Mouse (Mus musculus) urinary bladder, adult 18-20 months (tissue): ENCODE measurements around the gene Ly6g6d.
"Not testable (repeated sequence)": the region's sequence is repeated elsewhere in the genome, so short reads cannot be mapped to it uniquely, and the experiment has no call there.

Source experiments
- DNase-seq, 2 experiments: peaks; one replicate each; pipeline ENCODE4 v3.0.0; 2022; ENCODE audit warnings: low spot score in 2 of 2, mixed read lengths in 2 of 2

Gene Ly6g6d

DNA sequence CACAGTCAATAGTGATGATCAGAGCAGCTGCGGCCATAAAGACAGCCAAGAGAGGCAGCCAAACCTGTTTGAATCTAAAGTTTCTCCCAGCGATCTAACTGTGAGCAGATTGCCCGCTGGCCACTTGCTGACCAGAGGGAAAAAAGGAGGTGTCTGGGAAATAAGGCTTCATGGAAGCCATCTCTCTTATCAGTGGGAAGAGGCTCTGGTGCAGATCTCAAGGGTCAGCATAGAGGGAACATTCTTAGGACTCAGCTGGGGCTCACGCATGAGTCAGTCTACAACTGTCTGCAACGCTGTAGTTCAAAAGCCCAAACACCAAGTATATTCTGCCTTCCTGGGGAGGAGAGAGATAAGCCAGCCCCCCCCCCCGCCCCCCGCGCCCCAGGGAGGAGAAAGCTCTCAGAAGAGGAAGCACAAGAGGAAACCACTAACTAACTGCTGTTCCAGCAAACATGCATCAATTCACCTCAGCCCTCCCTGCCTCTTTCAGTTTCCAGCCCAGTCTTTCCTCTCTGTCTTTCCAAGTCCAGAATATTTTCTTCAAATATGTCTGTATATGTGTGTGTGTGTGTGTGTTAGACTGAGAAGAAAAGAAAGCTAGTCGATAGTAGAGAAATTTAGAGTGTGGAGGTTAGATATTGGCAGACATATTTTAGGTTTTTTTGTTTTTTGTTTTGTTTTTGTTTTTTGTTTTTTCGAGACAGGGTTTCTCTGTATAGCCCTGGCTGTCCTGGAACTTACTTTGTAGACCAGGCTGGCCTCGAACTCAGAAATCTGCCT is 29.5 kb downstream of the Ly6g6d start:
- no peak for DNase-seq

DNA sequence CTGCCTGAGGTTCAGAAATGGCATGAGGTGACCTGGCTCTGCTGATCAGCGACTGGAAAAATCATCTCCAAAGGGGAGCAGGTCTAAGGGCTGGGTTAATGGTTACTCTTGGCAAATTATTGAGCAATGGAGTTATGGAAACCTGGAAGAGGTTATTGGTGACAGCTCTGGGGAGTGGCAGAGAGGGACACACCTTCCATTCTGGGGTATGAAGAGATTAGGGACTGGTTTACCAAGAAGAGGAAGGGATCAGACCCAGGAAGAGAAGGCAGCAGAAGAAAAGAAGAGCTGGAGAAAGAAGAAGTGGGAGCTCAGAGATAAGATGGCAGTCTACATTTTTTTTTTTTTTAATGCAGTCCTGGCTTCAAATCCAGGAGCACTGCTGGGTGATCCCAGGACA is 30.2 kb downstream of the Ly6g6d start:
- no peak for DNase-seq

DNA sequence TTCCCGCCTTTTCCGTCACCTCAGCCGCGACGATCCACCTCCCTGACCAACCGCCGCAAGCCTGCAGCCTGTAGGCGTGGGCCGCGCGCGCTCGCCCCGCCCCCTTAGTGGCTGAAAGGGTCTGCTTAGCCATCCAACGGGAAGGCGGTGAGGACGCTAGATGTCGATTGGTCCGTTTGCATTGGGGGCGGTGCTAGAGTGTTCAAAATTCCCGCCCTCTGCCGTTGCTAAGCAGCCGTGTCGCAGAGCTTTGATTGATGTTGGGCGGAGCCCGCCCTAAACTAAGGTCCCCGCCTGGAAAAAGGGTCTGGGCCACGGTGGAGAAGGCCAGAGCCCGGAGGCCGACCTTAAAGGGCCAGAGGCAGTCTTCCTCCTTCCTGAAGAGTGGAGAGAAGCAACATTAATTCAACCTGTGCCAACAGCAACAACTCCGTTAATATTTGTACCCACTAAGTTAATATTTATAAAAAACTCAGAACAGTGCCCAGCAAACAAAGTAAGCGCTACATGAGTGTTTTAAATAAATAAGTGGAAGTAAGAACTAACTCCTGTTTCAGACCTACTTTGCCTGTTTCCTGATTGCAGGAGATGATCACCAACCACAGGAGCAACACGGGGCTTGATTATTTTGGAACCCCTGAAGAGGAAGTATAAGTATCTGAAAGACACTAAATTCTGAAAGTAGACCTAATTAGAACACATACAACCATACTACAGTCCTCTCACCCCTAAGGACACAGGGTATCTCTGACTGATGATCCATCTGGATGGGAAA is 31.0 kb downstream of the Ly6g6d start, which contains the start of gene Msh5:
TSS of gene Msh5 (minus strand) at position 65 of the 775 bp plus-strand sequence.
- peak; percentile 90 to 95 for DNase-seq

DNA sequence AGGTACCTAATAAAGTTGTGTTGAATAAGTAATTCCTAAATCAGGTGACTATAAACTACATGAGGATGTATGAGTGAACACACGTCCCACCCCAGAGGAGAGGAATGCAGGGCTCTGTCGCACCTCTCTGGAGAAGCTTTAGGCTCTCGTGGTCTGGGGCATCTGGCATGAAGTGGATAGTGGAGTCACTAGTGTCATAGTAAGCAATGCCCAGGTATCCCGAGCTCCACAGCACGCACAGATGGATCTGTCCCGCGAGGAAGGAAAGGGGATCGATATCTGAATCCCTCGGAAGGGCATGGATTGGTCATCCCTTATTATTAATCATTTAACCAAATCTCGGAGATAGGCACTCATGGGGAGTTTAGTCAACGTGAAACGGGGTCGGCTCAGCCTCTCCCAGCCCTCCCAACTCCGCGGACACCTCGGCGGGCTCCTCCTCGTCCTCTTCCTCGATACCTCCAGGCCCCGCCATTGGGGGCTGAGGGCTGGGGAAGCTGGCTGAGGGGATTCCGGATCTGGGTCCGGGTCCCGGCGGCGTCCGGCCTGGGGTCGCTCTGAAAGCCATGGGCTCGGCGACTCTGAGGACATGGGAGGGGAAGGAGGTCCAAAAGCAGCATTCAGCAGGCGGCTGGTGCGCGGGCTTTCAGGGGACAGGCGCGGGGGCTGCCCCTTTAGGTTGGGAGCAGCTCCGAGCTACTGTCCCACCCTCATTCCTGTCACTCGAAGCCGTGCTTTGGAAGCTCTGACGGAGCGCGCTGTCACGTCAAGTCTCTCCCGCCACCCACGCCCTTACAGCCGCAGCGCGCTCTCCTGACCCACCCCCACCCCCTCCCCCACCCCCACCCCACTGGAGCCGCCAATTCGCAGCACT is 31.8 kb downstream of the Ly6g6d start:
- no peak for DNase-seq

DNA sequence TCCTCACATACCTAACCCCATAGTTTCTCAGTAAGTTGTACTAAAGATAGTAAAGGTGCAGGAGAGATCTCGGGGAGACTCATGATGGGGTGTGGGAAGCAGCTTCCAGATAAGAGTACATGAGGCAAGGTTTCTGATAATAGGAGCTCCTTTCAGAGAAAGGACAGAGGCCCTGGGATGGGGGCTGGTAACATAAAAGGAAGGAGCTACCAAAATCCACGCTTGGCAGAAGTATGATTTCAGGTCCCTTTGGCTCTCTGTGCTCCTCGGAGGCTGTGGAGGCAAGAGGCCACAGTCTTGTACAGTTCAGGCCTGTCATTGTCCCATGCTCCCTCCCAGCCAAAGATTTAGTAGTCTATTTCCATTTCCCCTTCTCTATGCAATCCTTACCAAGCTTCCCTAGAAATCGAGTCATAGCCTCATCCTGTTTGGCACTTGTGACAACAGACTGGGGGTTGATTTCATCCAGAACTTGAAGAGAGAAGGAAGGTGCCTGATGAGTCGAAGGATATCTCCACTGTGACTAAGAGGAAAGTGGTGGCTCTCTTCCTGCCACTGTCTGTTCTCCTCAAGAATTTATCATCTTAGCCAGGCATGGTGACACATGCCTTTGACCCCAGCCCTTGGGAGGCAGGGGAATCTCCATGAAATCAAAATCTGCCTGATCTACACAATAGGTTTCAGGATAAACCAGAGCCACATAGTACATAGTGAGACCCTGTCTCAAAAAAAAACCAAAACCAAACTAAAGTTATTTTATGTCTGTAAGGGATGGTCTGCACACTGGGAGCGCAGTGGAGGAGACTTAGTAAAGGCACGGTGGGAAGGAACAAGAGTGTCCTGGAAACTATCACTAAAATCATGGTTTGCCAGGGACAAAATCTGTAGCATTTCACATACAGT is 32.7 kb downstream of the Ly6g6d start:
- no peak for DNase-seq

DNA sequence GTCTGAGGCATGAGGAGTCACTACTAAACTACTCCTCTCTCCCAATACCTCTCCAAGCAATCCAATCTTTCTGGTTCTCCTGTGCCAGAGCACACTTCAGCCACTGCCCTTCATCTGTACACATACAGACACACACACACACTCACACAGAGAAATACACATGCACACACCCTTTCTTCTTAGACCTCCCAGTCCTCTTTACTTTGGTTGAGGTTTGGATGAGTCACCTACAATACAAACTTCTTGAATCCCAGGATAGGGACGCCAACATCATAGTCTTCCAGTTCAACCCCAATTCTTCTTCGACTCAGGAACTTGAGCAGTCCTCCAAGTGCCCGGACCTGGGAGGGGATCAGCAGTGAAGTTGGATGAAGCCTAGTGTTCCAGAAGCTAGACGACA is 34.1 kb downstream of the Ly6g6d start:
- no peak for DNase-seq

DNA sequence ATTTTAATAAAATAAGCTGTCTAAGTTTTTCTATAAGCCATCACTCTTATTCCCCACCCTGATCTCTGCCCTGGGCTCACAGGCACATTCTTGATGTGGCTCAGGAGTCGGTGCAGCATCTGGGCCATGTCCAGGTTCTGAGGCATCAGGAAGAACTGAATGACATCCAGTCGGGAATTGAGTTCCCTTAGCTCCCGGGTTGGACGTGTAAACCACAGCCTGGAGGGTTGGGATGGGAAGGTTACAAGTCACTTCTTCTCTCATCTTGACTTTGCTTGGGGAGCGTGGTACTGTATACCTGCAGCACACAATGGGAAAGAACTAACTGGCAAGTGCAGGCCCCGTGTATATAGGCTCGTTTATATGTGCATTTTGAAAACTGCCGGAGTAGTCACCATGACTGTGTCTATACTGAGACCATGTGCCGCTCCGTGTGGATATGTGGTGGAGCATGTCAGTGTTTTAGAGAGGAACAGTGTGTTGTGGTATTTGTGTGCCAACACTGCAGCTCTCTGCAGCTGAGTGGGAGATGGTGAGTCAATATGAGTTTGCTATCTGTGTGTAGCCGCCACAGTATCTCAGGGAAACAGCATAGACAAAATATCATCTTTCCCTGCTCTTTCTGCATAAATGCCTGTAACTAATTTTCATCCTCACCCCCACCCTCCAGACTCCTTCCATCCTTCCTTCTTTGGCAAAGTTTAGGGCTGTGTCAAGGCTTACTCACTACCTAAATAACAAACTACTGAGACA is 38.6 kb downstream of the Ly6g6d start:
- no peak for DNase-seq

DNA sequence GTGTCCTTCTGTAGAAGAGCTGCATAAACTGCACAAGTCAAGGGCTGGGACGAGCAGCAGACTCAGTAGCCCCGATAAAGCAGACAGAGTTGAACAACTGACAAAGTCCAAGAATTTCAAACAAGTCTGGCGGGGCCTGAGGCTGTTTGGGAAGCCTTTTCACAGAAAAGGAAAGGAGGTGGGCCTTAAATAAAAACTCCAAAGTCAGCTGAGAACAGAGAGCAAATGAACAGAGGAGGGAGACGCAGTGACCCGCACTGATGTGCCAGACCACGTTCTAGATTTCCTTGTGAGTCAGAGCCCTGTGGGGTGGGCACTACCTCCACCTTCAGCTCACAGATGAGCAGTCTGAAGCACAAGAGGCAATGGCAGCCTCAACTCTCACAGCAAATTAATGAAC is 43.0 kb downstream of the Ly6g6d start:
- no peak for DNase-seq

DNA sequence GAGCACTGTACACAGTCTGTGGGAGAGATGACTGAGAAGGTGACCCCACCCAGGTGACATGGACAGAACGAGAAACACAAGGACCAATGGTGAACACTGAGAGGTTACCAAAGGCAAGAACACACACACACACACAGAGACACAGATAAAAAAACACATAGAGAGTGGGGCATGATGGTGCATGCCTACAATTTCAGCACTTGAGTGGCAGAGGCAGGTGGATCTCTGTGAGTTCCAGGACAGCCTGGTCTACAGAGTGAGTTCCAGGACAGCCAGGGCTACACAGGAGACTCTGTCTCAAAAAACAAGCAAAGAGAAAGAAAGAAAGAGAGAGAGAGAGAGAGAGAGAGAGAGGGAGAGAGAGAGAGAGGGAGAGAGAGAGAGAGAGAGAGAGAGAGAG is 44.2 kb downstream of the Ly6g6d start:
- DNase-seq: not testable (repeated sequence)

DNA sequence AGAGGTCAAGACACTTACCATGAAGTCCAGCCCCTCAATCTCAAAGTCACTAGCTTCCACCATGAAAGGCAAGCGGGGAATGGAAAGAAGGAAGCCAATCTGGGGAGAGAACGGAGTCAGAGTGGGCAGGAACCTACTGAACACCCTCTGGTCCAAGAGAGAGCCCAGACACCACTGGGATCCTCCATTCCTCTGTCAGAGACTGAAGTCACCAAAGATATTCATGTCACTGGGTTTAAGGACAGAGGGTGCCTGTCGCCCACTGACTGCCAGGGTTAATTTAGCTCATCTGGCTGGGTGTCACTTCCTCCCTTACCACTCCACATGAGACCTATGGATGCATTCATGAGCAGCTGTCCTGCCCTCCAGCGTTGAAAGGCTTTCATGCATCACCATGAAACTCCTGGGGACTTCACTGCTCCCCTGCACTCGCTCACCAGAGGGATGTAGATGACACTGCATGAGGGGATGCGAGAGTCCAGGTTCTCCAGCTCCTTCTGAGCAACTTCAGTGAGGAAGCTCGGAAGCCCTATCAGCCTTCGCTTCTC is 45.5 kb downstream of the Ly6g6d start:
- no peak for DNase-seq

DNA sequence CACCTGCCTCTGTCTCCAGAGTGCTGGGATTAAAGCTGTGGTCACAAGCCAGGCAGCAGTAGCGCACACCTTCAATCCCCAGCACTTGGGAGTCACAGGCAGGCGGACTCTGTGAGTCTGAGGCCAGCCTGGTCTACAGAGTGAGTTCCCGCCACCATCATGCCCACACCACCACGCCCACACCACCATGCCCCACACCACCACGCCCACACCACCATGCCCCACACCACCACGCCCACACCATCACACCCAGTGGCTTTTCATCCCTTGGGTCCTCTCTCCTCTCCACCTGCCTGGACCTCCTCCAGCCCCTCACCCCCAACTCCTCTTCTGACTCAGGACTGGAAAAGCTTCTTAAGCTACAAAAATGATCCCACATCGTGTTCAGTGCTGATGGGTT is 46.0 kb downstream of the Ly6g6d start:
- no peak for DNase-seq

DNA sequence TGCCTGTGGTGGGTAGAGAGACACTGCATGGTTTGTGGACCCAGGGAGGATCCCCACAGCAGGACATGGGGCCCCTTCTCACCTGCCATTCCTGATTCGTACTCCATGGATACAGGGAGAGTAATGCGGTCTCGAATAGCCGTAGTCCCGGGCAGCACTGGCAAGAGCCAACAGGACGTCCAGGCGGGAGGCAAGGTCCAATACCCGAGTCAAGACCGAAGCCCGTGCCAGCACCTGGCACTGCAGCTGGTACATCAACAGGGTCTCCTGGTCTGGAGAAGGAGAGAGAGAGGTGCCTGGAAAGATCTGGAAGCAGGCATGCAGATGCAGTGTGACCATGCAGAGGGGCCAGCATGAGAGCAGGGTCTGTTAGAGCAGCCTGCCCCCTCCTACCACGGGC is 46.6 kb downstream of the Ly6g6d start:
- no peak for DNase-seq

DNA sequence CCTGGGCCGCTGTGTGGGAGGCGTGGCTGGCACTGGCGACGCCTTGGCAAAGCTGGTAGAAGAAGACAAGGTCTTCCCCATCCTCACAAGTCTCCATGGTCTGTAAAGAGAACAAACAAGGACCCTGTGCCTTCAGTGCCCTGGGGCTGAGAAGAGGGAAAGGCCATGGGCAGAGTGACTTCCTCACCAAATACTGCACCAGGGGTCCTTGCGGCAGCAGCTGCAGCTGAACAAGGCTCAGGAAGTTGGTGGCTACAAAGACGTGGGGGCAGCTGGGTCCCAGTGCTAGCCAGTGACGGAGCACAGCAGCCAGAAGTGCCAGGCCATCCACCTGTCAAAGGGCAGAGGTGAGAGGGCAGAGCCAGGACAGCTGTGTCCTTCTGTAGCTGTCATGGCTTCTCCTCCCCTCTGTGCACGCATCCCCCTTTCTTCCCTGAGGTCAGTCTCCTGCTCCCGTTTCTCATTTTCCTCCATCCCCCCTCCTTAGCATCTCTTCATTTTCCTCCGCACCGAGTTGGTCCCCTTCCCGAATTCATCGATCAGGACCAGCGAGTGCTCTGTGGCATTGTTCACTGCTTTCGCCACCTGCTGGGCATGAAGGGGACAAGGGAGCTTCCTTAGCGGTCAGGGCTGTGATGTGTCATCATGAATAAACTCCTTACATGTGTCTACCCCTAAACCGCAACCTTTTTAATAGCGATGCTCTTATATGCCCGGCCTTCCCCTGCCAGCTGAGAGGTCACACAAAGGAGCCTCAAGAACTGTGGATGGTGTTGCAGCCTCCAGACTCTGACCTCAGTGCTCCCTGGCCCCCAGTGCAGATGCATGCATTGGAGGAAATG is 48.0 kb downstream of the Ly6g6d start:
- DNase-seq: no peak

DNA sequence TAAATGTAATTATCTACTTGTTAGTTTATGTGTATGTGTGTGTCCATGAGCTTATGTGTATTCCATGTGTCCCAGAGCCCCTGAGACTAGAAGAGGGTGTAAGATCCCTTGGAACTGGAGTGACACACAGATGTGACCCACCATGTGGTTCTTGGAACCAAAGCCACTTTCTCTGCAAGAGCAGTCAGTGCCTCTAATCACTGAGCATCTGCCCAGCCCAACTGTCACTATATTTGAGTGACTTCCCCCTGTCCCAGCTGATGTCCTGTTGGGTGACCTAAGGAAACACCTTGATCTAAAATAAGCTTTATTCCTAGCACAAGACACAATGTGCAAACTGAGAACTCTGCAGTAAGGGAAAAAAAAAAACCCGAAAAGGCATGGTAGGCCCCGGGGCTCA is 49.5 kb downstream of the Ly6g6d start:
- DNase-seq: no peak

DNA sequence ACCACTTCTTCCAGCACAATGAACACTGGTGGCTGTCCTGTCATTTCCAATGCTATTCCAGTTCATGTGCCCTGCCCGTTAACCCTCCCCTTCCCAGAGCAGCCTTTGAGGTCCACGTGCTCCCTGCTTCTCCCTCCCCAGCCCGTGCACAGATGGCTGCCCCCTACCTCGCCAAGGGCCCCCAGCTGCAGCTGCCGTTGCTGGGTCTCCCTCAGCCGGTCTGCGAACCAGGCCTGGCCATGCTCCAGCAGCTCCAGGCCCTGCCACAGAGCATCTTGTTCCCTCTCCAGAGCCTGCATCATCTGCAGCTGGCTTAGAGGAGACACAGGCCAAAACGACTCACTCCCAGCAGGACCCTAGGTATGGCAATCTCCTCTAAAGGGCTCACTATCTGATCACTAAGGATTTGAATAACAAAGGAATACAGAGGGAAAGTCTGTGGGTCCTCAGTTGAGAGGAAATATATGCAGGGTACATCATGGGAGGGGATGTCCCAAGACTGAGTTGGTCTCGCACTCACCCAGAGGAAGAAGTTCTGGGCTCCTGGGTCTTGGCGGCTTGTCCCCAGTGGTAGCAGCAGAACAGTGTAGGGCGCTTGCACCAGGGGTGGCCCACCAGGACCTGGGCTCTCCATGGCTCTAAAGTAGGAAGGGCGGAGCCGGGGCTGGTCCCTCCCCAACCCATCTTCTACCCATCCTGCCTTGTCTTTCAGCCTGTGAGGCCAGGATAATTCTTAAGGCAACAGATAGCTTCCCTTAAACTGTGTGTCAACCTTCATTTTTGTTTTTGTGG is 50.4 kb downstream of the Ly6g6d start, which contains the start of gene Sapcd1:
TSS of gene Sapcd1 (minus strand) at position 740 of the 792 bp plus-strand sequence.
- DNase-seq: no peak

DNA sequence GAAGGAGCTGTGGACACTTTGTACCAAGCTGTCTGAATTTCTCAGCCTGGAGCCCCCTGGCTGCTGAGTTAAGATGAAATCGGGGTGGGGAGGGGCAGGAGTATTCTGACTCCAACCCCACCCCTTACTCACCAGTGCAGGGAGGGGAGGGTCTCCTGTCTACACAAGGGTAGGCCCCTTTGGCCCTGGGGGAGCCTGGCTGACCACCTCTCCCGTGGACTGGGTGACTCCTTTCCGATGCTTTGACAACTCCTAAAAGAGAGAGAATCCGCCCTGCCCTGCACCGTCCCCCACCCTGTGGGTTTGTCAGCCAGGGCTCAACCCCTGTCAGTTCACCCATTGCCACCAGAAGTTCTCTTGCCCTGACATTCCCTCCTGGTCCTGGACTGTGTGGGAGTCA is 51.7 kb downstream of the Ly6g6d start:
- no peak for DNase-seq

DNA sequence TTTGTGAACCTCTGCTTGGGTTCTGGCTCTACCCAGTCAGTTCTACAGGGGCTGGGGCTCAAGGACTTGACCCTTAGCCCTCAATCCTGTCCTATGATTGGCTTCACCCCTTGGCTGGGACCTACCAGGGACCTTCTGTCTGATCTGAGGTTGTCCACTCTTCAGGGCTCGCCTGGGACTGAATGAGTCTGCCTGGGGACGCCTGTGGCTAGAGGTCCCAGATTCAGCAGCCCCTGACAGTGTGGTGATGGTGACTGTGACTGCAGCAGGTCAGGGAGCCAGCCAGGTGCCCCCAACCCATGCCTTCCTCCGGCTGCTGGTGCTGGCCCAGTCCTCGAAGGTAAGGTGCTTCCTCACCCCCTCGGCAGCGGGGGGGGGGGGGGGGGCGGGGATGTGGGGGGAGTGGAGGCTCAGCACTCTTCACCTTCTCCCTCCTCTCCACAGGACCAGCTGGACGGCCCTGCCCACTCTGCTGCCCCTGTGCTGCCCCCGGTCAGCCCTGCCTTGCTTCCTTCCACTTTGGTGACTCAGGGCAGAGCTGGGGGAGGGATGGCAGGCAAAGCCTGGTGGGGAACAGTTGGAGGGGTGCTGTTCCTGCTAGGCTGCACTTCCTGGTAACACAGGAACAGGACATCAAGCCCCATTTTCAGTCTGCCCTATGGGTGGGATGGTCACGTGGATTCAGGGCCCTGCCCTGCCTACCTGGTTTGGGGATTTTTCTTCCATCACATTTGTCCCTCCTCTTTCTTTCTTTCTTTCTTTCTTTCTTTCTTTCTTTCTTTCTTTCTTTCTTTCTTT is 53.0 kb downstream of the Ly6g6d start:
- DNase-seq: no peak
